Mouse (Mus musculus) heart, postnatal 0 days (tissue): ENCODE data around the gene Rnf186. TPM values are rescaled to one million over a fixed set of nuclear protein-coding genes. Genes with fewer than 3 reads are reported as not detected.

Experiments
- ATAC-seq: fragments of 200-750 bp; cut with Nextera tagmentation; 2 replicates; pipeline ENCODE4 v1.8.0; 2017; ENCODE audit warnings: low read depth, moderate number of reproducible peaks, moderate library complexity; ENCODE audit not compliant: insufficient read depth
- DNase-seq: peaks from one replicate; pipeline ENCODE4 v3.0.0-alpha.2; 2016; ENCODE audit warnings: low spot score
- H3K27ac ChIP-seq: fragments of 300-500 bp; sonication (generic); 2 replicates; pipeline ENCODE4 v1.5.1; 2014; ENCODE audit warnings: low read depth, mild to moderate bottlenecking
- H3K27me3 ChIP-seq: fragments of 300-500 bp; sonication (generic); 2 replicates; pipeline ENCODE4 v1.6.1; 2014; ENCODE audit warnings: low read length, mixed read lengths; ENCODE audit not compliant: control insufficient read depth, insufficient read depth
- H3K36me3 ChIP-seq: fragments of 300-500 bp; sonication (generic); replicated peaks from 2 replicates; pipeline ENCODE4 v1.6.1; 2014; ENCODE audit warnings: low read length, mixed read lengths; ENCODE audit not compliant: control insufficient read depth, insufficient read depth
- H3K4me1 ChIP-seq: fragments of 300-500 bp; sonication (generic); 2 replicates; pipeline ENCODE4 v1.6.1; 2014; ENCODE audit warnings: antibody characterized with exemption; ENCODE audit not compliant: control insufficient read depth, insufficient read depth
- H3K4me2 ChIP-seq: fragments of 300-500 bp; sonication (generic); 2 replicates; pipeline ENCODE4 v1.6.1; 2014; ENCODE audit warnings: low read depth, mild to moderate bottlenecking, low read length, moderate library complexity
- H3K4me3 ChIP-seq: fragments of 300-500 bp; sonication (generic); 2 replicates; pipeline ENCODE4 v1.5.1; 2014; ENCODE audit warnings: low read depth, low read length
- H3K9ac ChIP-seq: fragments of 300-500 bp; sonication (generic); replicated peaks from 2 replicates; pipeline ENCODE4 v1.6.1; 2014; ENCODE audit warnings: low read depth, low read length, mixed read lengths
- H3K9me3 ChIP-seq: fragments of 300-500 bp; sonication (generic); replicated peaks from 2 replicates; pipeline ENCODE4 v1.6.1; 2016; ENCODE audit warnings: low read length; ENCODE audit not compliant: control insufficient read depth
- CTCF ChIP-seq: IDR thresholded peaks from 2 replicates; pipeline ENCODE4 v1.5.1; 2016; ENCODE audit warnings: antibody characterized with exemption, control low read depth, low read depth
- EP300 ChIP-seq: IDR thresholded peaks from 2 replicates; pipeline ENCODE4 v1.6.1; 2016; ENCODE audit warnings: antibody characterized with exemption, low read depth
- WGBS: fragments of 180-500 bp; shearing (Covaris S2); extraction: QIAGEN DNeasy Blood & Tissue Kit; methylation state at CpG from one replicate; pipeline ENCODE4 v1.1.7; 2014; 5-methylcytosine and 5-hydroxymethylcytosine counted together
- polyA plus RNA-seq: library from polyadenylated mRNA; unstranded; fragments of >200 nt; fragmentation: Nextera tagmentation; extraction: Ambion mirVana; gene quantifications from 2 replicates; pipeline ENCODE4 v1.2.1, GENCODE M21; 2015
- total RNA-seq: library from RNA; depleted of rRNA; stranded (reverse); fragments of >200 nt; gene quantifications from 2 replicates; pipeline ENCODE4 v1.2.3, GENCODE M21; 2014; ENCODE audit warnings: low replicate concordance

The Rnf186 gene
- total and polyA plus RNA-seq, 2 experiments from 2014 or later = not detected

DNA sequence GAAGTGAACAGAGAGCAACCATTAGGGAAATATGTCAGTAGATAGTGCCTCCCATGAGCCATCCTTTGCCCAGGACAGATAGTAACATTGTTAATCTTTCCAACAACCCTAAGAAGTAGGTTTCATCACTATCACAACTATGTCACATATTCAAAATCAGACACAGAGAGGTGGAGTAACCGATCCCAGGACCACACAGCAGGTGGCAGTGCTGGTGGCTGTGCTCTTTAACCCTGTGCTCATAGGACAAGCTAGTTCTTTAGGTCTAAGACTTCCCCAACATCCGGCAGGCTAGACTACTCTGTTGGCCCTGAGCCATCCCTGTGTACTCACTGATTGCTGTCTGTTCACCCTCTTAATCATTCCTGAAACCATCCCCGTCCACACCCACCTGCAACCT is 27.5 kb downstream of the Rnf186 start:
- H3K36me3 ChIP-seq = peaks cover 10% of the 10 kb centered on the region; the same call in 1 of the 2 replicates
- DNase-seq = no peak
- 62% methylated on average over 3 of the region's 3 CpGs for WGBS
- no peaks in the 10 kb centered on the region for H3K4me1 ChIP-seq
- H3K9me3 ChIP-seq = no peaks in the 10 kb centered on the region
- H3K4me2 ChIP-seq = no peak overlapping the region
- no peak for ATAC-seq
- no peak overlapping the region for H3K9ac ChIP-seq
- TF ChIP-seq CTCF (no peak), EP300 (no peak)
- no peak overlapping the region for H3K27ac ChIP-seq
- no peaks in the 10 kb centered on the region for H3K27me3 ChIP-seq
- H3K4me3 ChIP-seq = no peak overlapping the region

DNA sequence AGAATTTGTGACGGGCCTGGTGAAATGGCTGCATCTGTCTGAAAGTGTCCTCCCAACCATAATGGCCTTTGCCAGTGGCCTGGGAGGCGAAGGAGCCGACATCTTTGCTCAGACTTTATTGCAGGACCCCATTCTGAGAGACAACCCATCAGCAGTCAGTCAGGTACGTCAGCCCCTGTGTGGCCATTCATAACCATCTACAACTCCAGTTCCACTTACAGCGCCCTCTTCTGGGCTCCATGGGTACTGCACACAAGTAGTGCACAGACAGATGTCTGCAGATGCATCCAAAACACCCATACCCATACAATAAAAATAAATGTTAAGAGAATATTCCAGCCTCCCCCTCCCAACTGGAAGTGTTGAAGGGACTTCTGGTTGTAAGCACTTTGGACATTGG is 29.5 kb downstream of the Rnf186 start:
- H3K27me3 ChIP-seq = no peaks in the 10 kb centered on the region
- ATAC-seq (no peak), DNase-seq (no peak)
- no peak overlapping the region for H3K27ac ChIP-seq
- TF ChIP-seq CTCF = peak; percentile 26
- no peak for TF ChIP-seq EP300
- H3K4me3 ChIP-seq = no peak overlapping the region
- H3K4me1 ChIP-seq = no peaks in the 10 kb centered on the region
- H3K9me3 ChIP-seq = no peaks in the 10 kb centered on the region
- no peak overlapping the region for H3K4me2 ChIP-seq
- peaks cover 10% of the 10 kb centered on the region; the same call in 1 of the 2 replicates for H3K36me3 ChIP-seq
- H3K9ac ChIP-seq = no peak overlapping the region
- 84% methylated on average over 5 of the region's 5 CpGs for WGBS

DNA sequence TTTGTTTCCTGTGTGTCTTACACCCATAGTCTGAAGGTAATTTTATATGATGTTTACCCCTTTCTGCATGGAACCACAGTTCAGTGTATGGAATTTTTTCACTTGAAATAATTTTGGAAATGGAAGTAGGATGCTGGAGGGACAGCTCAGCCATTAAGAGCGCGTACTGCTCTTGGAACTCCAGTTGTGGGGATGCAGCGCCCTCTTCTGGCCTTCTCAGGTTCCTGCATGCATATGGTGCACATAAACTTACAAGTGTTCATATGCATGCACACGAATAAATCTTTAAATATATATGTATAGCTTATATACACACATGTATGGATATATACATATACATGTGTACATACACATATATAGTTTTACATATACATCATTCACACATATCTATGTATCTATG is 30.2 kb downstream of the Rnf186 start:
- 82% methylated on average over 4 of the region's 4 CpGs for WGBS
- H3K36me3 ChIP-seq = peaks cover 10% of the 10 kb centered on the region; the same call in 1 of the 2 replicates
- H3K9me3 ChIP-seq = no peaks in the 10 kb centered on the region
- H3K27me3 ChIP-seq = no peaks in the 10 kb centered on the region
- no peak overlapping the region for H3K4me2 ChIP-seq
- no peak overlapping the region for H3K27ac ChIP-seq
- DNase-seq (no peak), ATAC-seq (no peak)
- H3K4me3 ChIP-seq = no peak overlapping the region
- no peaks in the 10 kb centered on the region for H3K4me1 ChIP-seq
- H3K9ac ChIP-seq = no peak overlapping the region
- TF ChIP-seq CTCF (0 out of 2 replicates have a peak, but pooled peaks have one; percentile 9), EP300 (no peak)

DNA sequence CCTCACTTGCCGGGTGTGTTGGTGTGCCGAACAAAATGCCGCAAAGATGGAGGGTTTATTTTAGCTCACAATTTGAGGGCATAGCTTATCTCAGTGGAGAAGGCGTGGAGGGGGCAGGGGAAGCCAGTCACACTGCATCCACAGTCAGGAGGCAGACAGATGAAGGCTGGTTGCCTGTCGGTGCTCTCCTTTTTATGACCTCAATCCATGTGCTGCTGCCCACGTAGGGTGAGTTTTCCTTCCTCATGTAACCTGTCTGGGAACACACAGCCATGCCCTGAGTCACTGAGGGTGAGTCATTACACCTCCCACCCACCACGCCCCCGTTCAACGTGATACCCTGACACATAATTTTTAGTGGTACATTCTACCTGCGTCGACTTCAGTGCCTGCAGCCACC is 31.7 kb downstream of the Rnf186 start:
- Histone ChIP-seq H3K4me3 (no peak overlapping the region), H3K27me3 (no peaks in the 10 kb centered on the region), H3K9me3 (no peaks in the 10 kb centered on the region), H3K9ac (no peak overlapping the region), H3K27ac (no peak overlapping the region), H3K4me2 (no peak overlapping the region), H3K36me3 (peaks cover 10% of the 10 kb centered on the region; the same call in 1 of the 2 replicates), H3K4me1 (no peaks in the 10 kb centered on the region)
- no peak for TF ChIP-seq EP300
- TF ChIP-seq CTCF = no peak
- DNase-seq = no peak
- WGBS = 68% methylated on average over 11 of the region's 11 CpGs
- ATAC-seq = no peak

DNA sequence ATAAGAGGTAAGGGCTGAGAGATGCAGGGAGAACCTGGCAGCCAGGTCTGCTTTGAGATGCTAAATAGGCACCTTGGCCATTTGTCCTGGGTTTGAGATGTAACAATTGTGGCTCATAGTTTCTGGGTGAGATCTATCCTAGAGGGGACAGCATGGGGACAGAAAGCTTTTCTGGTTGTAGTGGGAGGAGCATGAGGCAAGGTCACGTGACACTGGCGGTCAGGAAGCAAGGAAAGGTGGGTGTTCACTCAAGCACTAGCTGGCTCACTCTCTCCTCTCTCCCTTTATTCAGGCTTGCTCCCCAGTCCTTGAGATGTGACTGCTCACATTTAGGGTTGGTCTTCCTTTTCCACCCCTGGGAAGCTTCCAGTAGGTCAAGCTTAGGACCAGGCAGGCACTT is 34.1 kb downstream of the Rnf186 start:
- DNase-seq = no peak
- 48% methylated on average over 2 of the region's 2 CpGs for WGBS
- H3K9me3 ChIP-seq = no peaks in the 10 kb centered on the region
- TF ChIP-seq CTCF (no peak), EP300 (no peak)
- H3K4me1 ChIP-seq = no peaks in the 10 kb centered on the region
- no peak overlapping the region for H3K27ac ChIP-seq
- ATAC-seq = no peak; the same call in 1 of the 2 replicates
- no peaks in the 10 kb centered on the region for H3K27me3 ChIP-seq
- H3K9ac ChIP-seq = no peak overlapping the region
- peaks cover 10% of the 10 kb centered on the region; the same call in 1 of the 2 replicates for H3K36me3 ChIP-seq
- no peak overlapping the region for H3K4me3 ChIP-seq
- no peak overlapping the region for H3K4me2 ChIP-seq

DNA sequence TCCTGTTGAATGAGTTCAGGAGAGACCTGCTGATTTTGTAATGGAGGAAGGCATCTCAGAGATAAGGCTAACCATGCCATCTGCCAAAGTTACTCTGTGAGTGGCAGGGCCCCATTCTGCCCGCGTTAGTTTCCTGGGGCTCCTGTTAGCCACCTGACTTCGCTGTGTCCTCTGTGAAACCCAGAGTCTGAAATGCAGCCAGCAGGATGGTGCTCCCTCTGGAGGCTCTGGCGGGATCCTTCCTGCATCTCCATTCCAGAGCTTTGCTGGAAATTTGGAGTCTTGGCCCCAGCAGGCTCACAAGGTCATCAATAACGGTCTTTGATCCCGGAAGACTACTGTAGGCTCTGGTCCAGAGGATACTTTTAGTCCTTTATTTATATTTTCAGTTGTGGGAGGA is 34.5 kb downstream of the Rnf186 start:
- DNase-seq (peak; percentile 55), ATAC-seq (peak; percentile 74; the same call in 1 of the 2 replicates)
- H3K9ac ChIP-seq = no peak overlapping the region
- H3K9me3 ChIP-seq = no peaks in the 10 kb centered on the region
- WGBS = 20% methylated on average over 6 of the region's 6 CpGs
- peaks cover 7% of the 10 kb centered on the region; the same call in 1 of the 2 replicates for H3K36me3 ChIP-seq
- no peaks in the 10 kb centered on the region for H3K4me1 ChIP-seq
- TF ChIP-seq EP300 (no peak), CTCF (peak; percentile 60)
- no peak overlapping the region for H3K4me3 ChIP-seq
- no peaks in the 10 kb centered on the region for H3K27me3 ChIP-seq
- no peak overlapping the region for H3K4me2 ChIP-seq
- H3K27ac ChIP-seq = no peak overlapping the region
